11 mouse cellular contexts compared by ENCODE assay signal in the genomic region with DNA sequence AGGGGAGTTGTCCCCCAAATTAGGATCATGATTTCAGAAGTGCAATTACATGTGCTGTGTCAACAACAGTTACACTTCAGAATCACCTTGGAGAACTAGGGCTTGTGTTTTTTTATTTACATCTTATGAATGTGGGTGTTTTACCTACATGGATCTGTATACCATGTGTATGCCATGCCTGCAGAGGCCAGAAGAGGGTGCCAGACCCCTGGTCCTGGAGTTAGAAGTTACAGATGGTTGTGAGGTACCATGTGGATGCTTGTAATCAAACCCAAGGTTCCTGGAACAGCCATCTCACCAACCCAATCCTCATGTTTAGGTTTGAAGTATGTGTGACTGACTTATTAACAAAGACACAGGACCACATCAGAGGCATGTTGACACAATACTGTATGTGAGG. TPM values are rescaled to one million over a fixed set of nuclear protein-coding genes. Genes with fewer than 3 reads are reported as not detected.
DNase-seq lines count a peak whose midpoint lies in the region; ATAC-seq and TF ChIP-seq lines count a peak whose summit lies in the region.
"Had no signal": no experiment of that assay in that cellular context is flagged by ENCODE, and none has a peak within 500 bp of the region (broad histone marks: within the 10 kb centered on the region; RNA-seq: fewer than 3 reads in every experiment).

No protein-coding gene starts in this region.

- no peak for DNase-seq in frontal cortex, postnatal 14 days (ENCODE audit: low spot score in 2 of 2)
- peak; percentile 59 for DNase-seq in midbrain, postnatal 0 days (ENCODE audit: low spot score)
- DNase-seq in c-Kit-positive CD71-positive TER-119-positive erythroid progenitor cells, embryonic 14.5 days (ENCODE audit: low spot score): peak; percentile 29
- DNase-seq in gastrocnemius, adult 8-10 months (ENCODE audit: low spot score in 2 of 2): no peak
- DNase-seq in adrenal gland, postnatal 14 days: no peak
- DNase-seq: adrenal gland, adult 2 months had no signal

- TF ChIP-seq CTCF in midbrain, postnatal 0 days (IDR thresholded peaks at IDR 0.05): peak; percentile 79
- peak; percentile 63; the same call in 1 of the 2 replicates for TF ChIP-seq CTCF in small intestine, adult 2 months (IDR thresholded peaks at IDR 0.05; ENCODE audit: extremely low read depth, insufficient read length, insufficient replicate concordance, low read depth, low read length)

- no peak overlapping the region for H3K4me3 ChIP-seq in midbrain, postnatal 0 days (ENCODE audit: low read depth, low read length)
- H3K4me3 ChIP-seq in midbrain, embryonic 15.5 days: no peak overlapping the region
- H3K4me3 ChIP-seq in small intestine, adult 2 months (ENCODE audit: low read depth, low read length): no peak overlapping the region
- H3K4me3 ChIP-seq: hindbrain, embryonic 15.5 days; myocyte had no signal

- H3K9me3 ChIP-seq in midbrain, postnatal 0 days (ENCODE audit: low read length): no peaks in the 10 kb centered on the region
- H3K9me3 ChIP-seq in midbrain, embryonic 15.5 days: no peaks in the 10 kb centered on the region
- H3K9me3 ChIP-seq: hindbrain, embryonic 15.5 days had no signal

- no peak overlapping the region for H3K27ac ChIP-seq in midbrain, postnatal 0 days (ENCODE audit: low read depth, low read length)
- H3K27ac ChIP-seq in midbrain, embryonic 15.5 days: no peak overlapping the region
- H3K27ac ChIP-seq in small intestine, adult 2 months (ENCODE audit: insufficient read depth, low read depth, low read length): no peak overlapping the region
- H3K27ac ChIP-seq: hindbrain, embryonic 15.5 days had no signal

- no peak for TF ChIP-seq POLR2A in small intestine, adult 2 months (IDR thresholded peaks at IDR 0.05; ENCODE audit: low read depth, low read length)

- 0 out of 2 replicates have a peak, but pooled peaks have one; percentile 48 for ATAC-seq in frontal cortex, adult (ENCODE audit: low TSS enrichment)
- ATAC-seq in midbrain, postnatal 0 days (ENCODE audit: low FRiP score): 0 out of 2 replicates have a peak, but pooled peaks have one; percentile 62
- ATAC-seq in midbrain, embryonic 15.5 days (replicated peaks): no peak

- H3K27me3 ChIP-seq in midbrain, postnatal 0 days (ENCODE audit: insufficient read depth, low read length): no peaks in the 10 kb centered on the region
- no peaks in the 10 kb centered on the region for H3K27me3 ChIP-seq in midbrain, embryonic 15.5 days (replicated peaks)
- H3K27me3 ChIP-seq in small intestine, adult 2 months (ENCODE audit: control insufficient read depth, insufficient read depth, low read length): no peaks in the 10 kb centered on the region
- H3K27me3 ChIP-seq: hindbrain, embryonic 15.5 days had no signal

- H3K9ac ChIP-seq in midbrain, postnatal 0 days (replicated peaks; ENCODE audit: low read length, poor library complexity, severe bottlenecking): no peak overlapping the region
- H3K9ac ChIP-seq in midbrain, embryonic 15.5 days: no peak overlapping the region
- H3K9ac ChIP-seq: hindbrain, embryonic 15.5 days had no signal

- H3K4me2 ChIP-seq in midbrain, postnatal 0 days (ENCODE audit: low read depth, low read length, poor library complexity, severe bottlenecking): no peak overlapping the region
- no peak overlapping the region for H3K4me2 ChIP-seq in midbrain, embryonic 15.5 days
- H3K4me2 ChIP-seq: hindbrain, embryonic 15.5 days had no signal

- H3K4me1 ChIP-seq in midbrain, postnatal 0 days (ENCODE audit: insufficient read depth, low read length): no peaks in the 10 kb centered on the region
- H3K4me1 ChIP-seq in midbrain, embryonic 15.5 days: peaks cover 5% of the 10 kb centered on the region; the same call in 1 of the 2 replicates
- no peaks in the 10 kb centered on the region for H3K4me1 ChIP-seq in small intestine, adult 2 months (ENCODE audit: control insufficient read depth, insufficient read depth, insufficient read length, low read length)
- H3K4me1 ChIP-seq: hindbrain, embryonic 15.5 days had no signal

- H3K36me3 ChIP-seq in midbrain, postnatal 0 days (ENCODE audit: insufficient read depth, low read length): peaks cover 46% of the 10 kb centered on the region
- peaks cover 43% of the 10 kb centered on the region for H3K36me3 ChIP-seq in midbrain, embryonic 15.5 days (replicated peaks)
- H3K36me3 ChIP-seq in small intestine, adult 2 months (ENCODE audit: control insufficient read depth, insufficient read depth, low read length): peaks cover 48% of the 10 kb centered on the region

RNA-seq across cellular contexts. Expression of gene Car15, which starts 20.4 kb away (rescaled TPM):
- total RNA-seq in midbrain, postnatal 0 days (2014; rRNA removed): 2.4 and 12.8 TPM in 2 replicates
- polyA plus RNA-seq in midbrain, postnatal 0 days (2015; fragmentation: Nextera tagmentation; extraction: Ambion mirVana): 1.7 and 2.0 TPM in 2 replicates
- polyA plus RNA-seq in midbrain, embryonic 15.5 days (2015; fragmentation: Nextera tagmentation; extraction: Ambion mirVana): 3.9 and 5.2 TPM in 2 replicates
- 4.1 and 13.0 TPM in 2 replicates for polyA plus RNA-seq in small intestine, adult 2 months (2012; rRNA removed)
- 1 to 10 TPM in 2 of 4 experiments, under 1 TPM in 2; 0.46 to 1.1 (median 0.81) TPM for total RNA-seq in gastrocnemius, adult 8-10 months (2022)
- total RNA-seq in adrenal gland, postnatal 14 days (2021): 1.3 and 2.2 TPM in 2 replicates

RNA-seq across cellular contexts. Expression of gene B830017H08Rik, which starts 25.7 kb away (rescaled TPM):
- 7.0 and 13.5 TPM in 2 replicates for total RNA-seq in midbrain, postnatal 0 days (2014; rRNA removed)
- polyA plus RNA-seq in midbrain, postnatal 0 days (2015; fragmentation: Nextera tagmentation; extraction: Ambion mirVana): 7.8 and 8.5 TPM in 2 replicates
- polyA plus RNA-seq in midbrain, embryonic 15.5 days (2015; fragmentation: Nextera tagmentation; extraction: Ambion mirVana): 3.5 and 4.9 TPM in 2 replicates
- not detected in 2 replicates for polyA plus RNA-seq in small intestine, adult 2 months (2012; rRNA removed)
- total RNA-seq in gastrocnemius, adult 8-10 months (2022): not detected
- total RNA-seq in adrenal gland, postnatal 14 days (2021): not detected in 2 replicates
- total RNA-seq: adrenal gland, adult 2 months had no signal
- polyA plus RNA-seq: adrenal gland, adult 2 months had no signal

RNA-seq across cellular contexts. Expression of gene Gm20518, which starts 32.9 kb away (rescaled TPM):
- total RNA-seq in midbrain, postnatal 0 days (2014; rRNA removed): 0.66 and 1.6 TPM in 2 replicates
- 0.15 and 0.25 TPM in 2 replicates for polyA plus RNA-seq in midbrain, postnatal 0 days (2015; fragmentation: Nextera tagmentation; extraction: Ambion mirVana)
- polyA plus RNA-seq in midbrain, embryonic 15.5 days (2015; fragmentation: Nextera tagmentation; extraction: Ambion mirVana): 0.53 and 0.68 TPM in 2 replicates
- 0.85 and 1.9 TPM in 2 replicates for polyA plus RNA-seq in small intestine, adult 2 months (2012; rRNA removed)
- under 1 TPM; 0.10 to 0.13 (median 0.12) TPM for total RNA-seq in gastrocnemius, adult 8-10 months (2022)
- total RNA-seq in adrenal gland, postnatal 14 days (2021): 0.15 and 0.30 TPM in 2 replicates

RNA-seq across cellular contexts. Expression of gene Tssk1, which starts 35.4 kb away (rescaled TPM):
- not detected in 2 replicates for total RNA-seq in midbrain, postnatal 0 days (2014; rRNA removed)
- polyA plus RNA-seq in midbrain, postnatal 0 days (2015; fragmentation: Nextera tagmentation; extraction: Ambion mirVana): 0.07 TPM in 1 of 2 replicates, not detected in the other
- polyA plus RNA-seq in midbrain, embryonic 15.5 days (2015; fragmentation: Nextera tagmentation; extraction: Ambion mirVana): not detected in 2 replicates
- polyA plus RNA-seq in small intestine, adult 2 months (2012; rRNA removed): 0.08 TPM in 1 of 2 replicates, not detected in the other
- under 1 TPM in 1 of 4 experiments, not detected in 3; 0.07 TPM for total RNA-seq in gastrocnemius, adult 8-10 months (2022)
- 0.19 TPM in 1 of 2 replicates, not detected in the other for total RNA-seq in adrenal gland, postnatal 14 days (2021)
- total RNA-seq: adrenal gland, adult 2 months had no signal

RNA-seq across cellular contexts. Expression of gene Dgcr2, which starts 39.8 kb away (rescaled TPM):
- 161 and 178 TPM in 2 replicates for total RNA-seq in midbrain, postnatal 0 days (2014; rRNA removed)
- 94.0 and 95.9 TPM in 2 replicates for polyA plus RNA-seq in midbrain, postnatal 0 days (2015; fragmentation: Nextera tagmentation; extraction: Ambion mirVana)
- polyA plus RNA-seq in midbrain, embryonic 15.5 days (2015; fragmentation: Nextera tagmentation; extraction: Ambion mirVana): 119 and 120 TPM in 2 replicates
- 82.2 and 152 TPM in 2 replicates for polyA plus RNA-seq in small intestine, adult 2 months (2012; rRNA removed)
- total RNA-seq in gastrocnemius, adult 8-10 months (2022): 10 to 100 TPM; 19.1 to 22.8 (median 20.5) TPM
- total RNA-seq in adrenal gland, postnatal 14 days (2021): 57.6 and 63.6 TPM in 2 replicates

Comparison
In these comparisons a context has a peak if more than half of its experiments do, and no peak if none do; other contexts are left out.
1. DNase-seq: peak in midbrain, postnatal 0 days (single experiment) and c-Kit-positive CD71-positive TER-119-positive erythroid progenitor cells, embryonic 14.5 days (single experiment); none in frontal cortex, postnatal 14 days (0 of 2), gastrocnemius, adult 8-10 months (0 of 2) and adrenal gland, postnatal 14 days (single experiment).